Mouse (Mus musculus) megakaryocyte, embryonic 14.5 days (primary cell): ENCODE results near the gene Zfp827.

Source experiments
- FLI1 ChIP-seq: IDR thresholded peaks from 2 replicates; pipeline ENCODE4 v1.6.1; 2012; ENCODE audit warnings: low read length, inconsistent platforms, mixed read lengths
- GATA1 ChIP-seq: IDR thresholded peaks from 3 replicates; pipeline ENCODE4 v1.6.1; 2012; ENCODE audit warnings: mixed read lengths, low read length, inconsistent platforms, borderline replicate concordance

DNA sequence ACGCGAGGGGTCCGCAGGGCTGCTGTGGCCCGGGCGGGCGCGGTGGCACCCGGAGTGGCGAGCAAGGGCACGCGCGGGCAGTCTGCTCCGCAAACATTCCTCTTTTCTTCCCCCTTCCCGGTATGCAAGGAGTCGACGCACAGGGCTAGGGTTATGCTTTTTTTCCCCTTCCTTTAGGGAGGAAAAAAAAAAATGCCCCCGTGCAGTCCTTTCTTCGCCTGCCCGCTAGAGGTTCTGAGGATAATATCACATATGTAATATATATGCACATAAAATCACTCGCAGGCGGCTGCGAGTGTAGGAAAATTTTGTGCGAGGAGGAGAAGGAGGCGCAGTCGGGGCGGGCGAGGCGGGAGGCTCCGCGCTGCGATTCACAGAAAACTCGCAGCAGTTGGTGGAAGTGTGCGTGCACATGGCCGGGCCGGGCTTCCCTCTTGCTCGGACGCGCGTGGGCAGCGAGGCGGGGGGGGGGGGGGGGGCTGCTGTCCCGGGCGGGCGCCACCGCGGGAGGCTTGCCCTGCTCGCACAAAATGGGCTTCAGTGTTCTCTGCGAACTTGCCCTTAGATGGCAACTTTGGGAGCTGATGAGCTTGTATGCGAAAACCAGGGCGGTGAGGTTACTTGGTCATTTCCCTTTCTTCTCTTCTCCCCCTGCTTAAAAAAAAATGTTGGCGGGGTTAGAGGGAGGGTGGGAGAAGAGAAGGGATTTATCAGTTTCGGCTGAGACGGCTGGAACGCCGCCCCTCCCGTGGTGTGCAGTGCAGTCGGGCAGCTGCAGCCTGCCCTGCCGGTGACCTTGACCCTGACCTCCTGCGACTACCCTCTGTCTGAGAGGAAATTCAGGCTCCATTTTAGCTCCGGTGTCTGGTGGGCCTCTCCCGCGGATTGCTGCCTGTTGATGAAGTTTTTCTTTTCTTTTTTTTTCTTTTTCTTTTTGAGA lies 2.4 kb downstream of the Zfp827 start:
- TF ChIP-seq GATA1 (no peak), FLI1 (no peak)
